Mouse (Mus musculus) embryonic facial prominence, embryonic 11.5 days (tissue): Measurements from ENCODE around the gene Serpine1. TPM values are rescaled to one million over a fixed set of nuclear protein-coding genes. Genes with fewer than 3 reads are reported as not detected.

Experiments used
- ATAC-seq: fragments of 200-750 bp; cut with Nextera tagmentation; replicated peaks from 2 replicates; pipeline ENCODE4 v1.8.0; 2017; ENCODE audit warnings: low read depth; ENCODE audit not compliant: insufficient number of reproducible peaks, low FRiP score, low TSS enrichment
- DNase-seq: peaks from one replicate; pipeline ENCODE4 v3.0.0-alpha.2; 2015; ENCODE audit warnings: low spot score
- H3K27ac ChIP-seq: fragments of 300-500 bp; sonication (generic); replicated peaks from 2 replicates; pipeline ENCODE4 v1.5.1; 2014; ENCODE audit warnings: mild to moderate bottlenecking, low read depth, low read length, control low read depth
- H3K27me3 ChIP-seq: fragments of 300-500 bp; sonication (generic); 2 replicates; pipeline ENCODE4 v1.6.1; 2014; ENCODE audit warnings: mild to moderate bottlenecking, low read length, moderate library complexity, mixed read lengths; ENCODE audit not compliant: control insufficient read depth, insufficient read depth
- H3K36me3 ChIP-seq: fragments of 300-500 bp; sonication (generic); replicated peaks from 2 replicates; pipeline ENCODE4 v1.6.1; 2014; ENCODE audit warnings: low read depth, mild to moderate bottlenecking, low read length, moderate library complexity, mixed read lengths; ENCODE audit not compliant: control insufficient read depth, insufficient read depth
- H3K4me1 ChIP-seq: fragments of 300-500 bp; sonication (generic); 2 replicates; pipeline ENCODE4 v1.6.1; 2014; ENCODE audit warnings: low read length, mixed read lengths; ENCODE audit not compliant: control insufficient read depth, insufficient read depth
- H3K4me2 ChIP-seq: fragments of 300-500 bp; sonication (generic); 2 replicates; pipeline ENCODE4 v1.6.1; 2014; ENCODE audit warnings: low read depth, mild to moderate bottlenecking, control low read depth, low read length, moderate library complexity
- H3K4me3 ChIP-seq: fragments of 300-500 bp; sonication (generic); 2 replicates; pipeline ENCODE4 v1.5.1; 2014; ENCODE audit warnings: low read depth, low read length, control low read depth
- H3K9ac ChIP-seq: fragments of 300-500 bp; sonication (generic); replicated peaks from 2 replicates; pipeline ENCODE4 v1.6.1; 2014; ENCODE audit warnings: mild to moderate bottlenecking, control low read depth, low read length
- H3K9me3 ChIP-seq: fragments of 300-500 bp; sonication (generic); replicated peaks from 2 replicates; pipeline ENCODE4 v1.6.1; 2016; ENCODE audit warnings: mild to moderate bottlenecking, low read length, inconsistent platforms, mixed read lengths; ENCODE audit not compliant: control insufficient read depth
- WGBS: fragments of 180-500 bp; shearing (Covaris S2); extraction: QIAGEN DNeasy Blood & Tissue Kit; methylation state at CpG from one replicate; pipeline ENCODE4 v1.1.7; 2014; 5-methylcytosine and 5-hydroxymethylcytosine counted together
- polyA plus RNA-seq: library from polyadenylated mRNA; unstranded; fragments of >200 nt; fragmentation: Nextera tagmentation; extraction: Ambion mirVana; gene quantifications from 2 replicates; pipeline ENCODE4 v1.2.1, GENCODE M21; 2014

The Serpine1 gene
- polyA plus RNA-seq, 1 experiment from 2014 or later, result 0.17 TPM

DNA sequence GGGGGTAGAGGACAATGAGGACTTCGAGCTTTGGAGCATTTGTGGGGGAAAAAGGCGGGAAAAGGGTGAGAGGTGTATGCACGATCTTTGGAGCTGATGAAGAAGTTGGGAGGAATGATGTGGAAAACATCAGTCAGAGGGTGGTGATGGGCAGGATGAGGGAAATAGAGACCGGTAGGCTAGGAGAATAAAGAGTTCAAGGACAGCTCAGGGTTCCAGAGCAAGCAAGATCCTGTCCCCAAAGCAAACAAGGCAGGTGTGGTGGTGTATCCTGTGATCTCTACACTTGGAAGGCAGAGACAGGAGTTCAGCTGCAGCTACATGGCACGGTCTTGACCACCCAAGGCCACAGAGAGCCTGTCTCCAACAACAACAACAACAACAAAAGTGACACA, 25.7 kb downstream of the Serpine1 start:
- ATAC-seq (peak; percentile 22; the same call in 1 of the 2 replicates), DNase-seq (no peak)
- H3K9ac ChIP-seq, result no peak overlapping the region
- H3K36me3 ChIP-seq, result no peaks in the 10 kb centered on the region
- no peak overlapping the region for H3K27ac ChIP-seq
- WGBS, result 26% methylated on average over 5 of the region's 5 CpGs
- H3K9me3 ChIP-seq, result no peaks in the 10 kb centered on the region
- H3K4me2 ChIP-seq, result 0 out of 2 replicates have a peak overlapping the region, but pooled peaks have one; percentile 19
- no peaks in the 10 kb centered on the region for H3K4me1 ChIP-seq
- peak overlapping the region; percentile 71; the same call in 1 of the 2 replicates for H3K4me3 ChIP-seq
- H3K27me3 ChIP-seq, result no peaks in the 10 kb centered on the region

DNA sequence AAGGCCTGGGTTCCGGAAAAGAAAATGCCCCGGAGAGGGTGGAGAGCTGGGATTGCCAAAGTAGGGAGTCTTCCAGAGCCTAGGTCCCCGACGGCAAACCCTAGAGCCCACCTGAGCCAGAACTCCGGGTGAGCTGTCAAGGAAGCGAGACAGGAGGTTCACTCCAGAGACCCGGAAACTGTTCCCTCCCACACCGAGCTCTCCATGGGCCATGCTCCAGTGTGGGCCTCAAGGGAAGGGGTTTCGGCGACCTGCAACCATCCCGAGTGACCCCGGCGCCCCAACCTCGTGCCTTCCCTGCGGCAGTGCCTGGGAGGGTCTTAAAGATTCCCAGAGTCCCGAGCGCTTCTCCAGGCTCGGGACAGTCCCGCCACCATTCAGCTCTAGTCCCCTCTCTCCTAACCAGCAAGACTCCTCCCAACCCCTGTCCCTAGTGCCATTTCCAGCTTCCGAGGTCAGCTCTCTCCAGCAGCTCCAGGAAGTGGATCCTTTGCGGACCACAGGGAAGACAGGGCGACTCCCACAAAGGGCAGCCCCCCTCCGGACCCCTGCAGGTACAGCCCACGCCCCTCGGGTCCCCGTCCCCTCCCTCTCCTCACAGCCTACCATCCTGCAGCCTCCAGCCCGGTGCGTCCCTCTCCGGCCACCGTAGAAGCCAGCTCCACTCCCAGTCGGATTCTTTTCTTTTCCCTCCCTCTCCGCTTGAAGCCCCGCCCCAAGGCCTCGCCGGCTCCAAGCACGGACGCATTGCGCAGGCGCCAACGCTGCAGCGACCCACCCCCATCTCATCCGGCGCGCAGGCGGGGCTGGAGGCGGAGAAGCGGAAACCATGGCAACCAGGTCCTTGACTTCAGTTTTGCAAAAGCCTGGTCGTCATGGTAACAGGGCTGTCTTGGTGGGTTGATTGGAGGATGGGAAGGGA, 26.4 kb downstream of the Serpine1 start, which contains the start of gene Ap1s1:
Gene Ap1s1, minus strand, starts transcription at position 734 of the 922 bp plus-strand sequence.
- WGBS, result 1% methylated on average over 48 of the region's 48 CpGs

DNA sequence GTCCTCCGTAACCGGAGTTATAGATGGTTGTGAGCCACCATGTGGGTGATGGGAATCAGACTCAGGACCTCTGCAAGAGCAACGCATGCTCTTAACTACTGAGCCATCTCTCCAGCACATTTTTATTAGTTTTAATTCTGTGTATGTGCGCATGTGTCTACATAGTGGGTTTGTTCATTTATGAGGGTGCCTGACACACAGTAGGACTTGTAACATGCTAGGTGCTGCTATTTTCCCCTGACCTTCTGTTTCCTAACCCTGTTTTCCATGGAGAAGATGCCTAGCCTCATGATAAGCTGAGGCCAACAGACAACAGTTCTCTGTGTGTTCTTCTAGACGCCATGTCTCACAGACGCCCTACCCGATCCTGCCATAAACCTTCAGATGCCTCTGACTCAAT, 28.1 kb downstream of the Serpine1 start:
- Histone ChIP-seq H3K4me2 (no peak overlapping the region), H3K27me3 (no peaks in the 10 kb centered on the region), H3K36me3 (no peaks in the 10 kb centered on the region), H3K9ac (no peak overlapping the region), H3K4me1 (no peaks in the 10 kb centered on the region), H3K9me3 (no peaks in the 10 kb centered on the region), H3K4me3 (no peak overlapping the region), H3K27ac (no peak overlapping the region)
- DNase-seq (no peak), ATAC-seq (no peak)
- 90% methylated on average over 7 of the region's 7 CpGs for WGBS

More for the DNA sequence above, 26.4 kb downstream of the Serpine1 start, which contains the start of gene Ap1s1:
- ATAC-seq (peak; percentile 90), DNase-seq (peak; percentile 100)
- H3K9me3 ChIP-seq, result no peaks in the 10 kb centered on the region
- H3K27ac ChIP-seq, result 0 out of 2 replicates have a peak within 1 kb of the TSS, but pooled peaks have one; percentile 16
- peak within 1 kb of the TSS; percentile 82 for H3K4me2 ChIP-seq
- H3K9ac ChIP-seq, result peak within 1 kb of the TSS; percentile 80
- no peaks in the 10 kb centered on the region for H3K27me3 ChIP-seq
- H3K4me1 ChIP-seq, result no peaks in the 10 kb centered on the region
- H3K4me3 ChIP-seq, result peak within 1 kb of the TSS; percentile 71
- no peaks in the 10 kb centered on the region for H3K36me3 ChIP-seq

DNA sequence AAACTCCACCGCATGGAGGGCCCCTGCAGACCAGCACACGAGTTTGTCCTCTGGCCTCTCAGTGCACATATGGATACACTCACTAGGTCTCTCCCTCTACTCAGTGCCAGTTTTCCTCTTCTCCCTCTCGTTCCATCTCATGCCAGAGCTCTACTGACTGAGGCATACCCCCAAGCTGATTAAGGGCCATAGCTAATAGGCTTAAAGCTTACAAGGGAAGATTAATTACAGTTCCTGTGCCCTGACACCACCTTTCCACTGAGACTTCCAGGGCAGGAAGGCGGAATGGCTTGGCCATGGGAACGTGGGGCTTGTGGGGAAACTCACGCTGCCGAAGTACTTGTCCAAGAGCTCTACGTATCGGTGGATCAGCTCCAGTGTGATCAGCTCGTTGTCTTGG, 30.6 kb downstream of the Serpine1 start:
- WGBS, result 85% methylated on average over 10 of the region's 10 CpGs
- DNase-seq (no peak), ATAC-seq (no peak)
- Histone ChIP-seq H3K4me1 (no peaks in the 10 kb centered on the region), H3K4me3 (no peak overlapping the region), H3K4me2 (no peak overlapping the region), H3K27ac (no peak overlapping the region), H3K9ac (no peak overlapping the region), H3K27me3 (no peaks in the 10 kb centered on the region), H3K36me3 (no peaks in the 10 kb centered on the region; the same call in none of the 2 replicates), H3K9me3 (no peaks in the 10 kb centered on the region)

DNA sequence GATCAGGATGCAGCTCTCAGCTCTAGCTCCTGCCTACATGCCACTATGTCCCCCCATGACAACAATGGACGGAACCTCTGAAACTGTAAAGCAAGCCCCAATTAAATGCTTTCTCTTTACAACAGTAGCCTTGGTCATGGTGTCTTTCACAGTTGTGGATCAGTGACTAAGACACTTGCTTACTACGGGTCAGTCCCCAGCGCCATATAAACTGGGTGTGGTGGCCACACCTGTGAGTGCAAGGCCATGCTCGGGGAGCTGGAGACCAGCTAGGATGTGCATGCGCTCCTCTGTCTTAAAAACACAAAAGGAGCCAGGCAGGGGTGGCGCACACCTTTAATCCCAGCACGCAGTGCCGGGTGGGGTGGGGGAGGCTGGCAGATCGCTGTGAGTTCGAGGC, 32.6 kb downstream of the Serpine1 start:
- Histone ChIP-seq H3K27me3 (no peaks in the 10 kb centered on the region), H3K4me3 (no peak overlapping the region), H3K9me3 (no peaks in the 10 kb centered on the region), H3K4me1 (no peaks in the 10 kb centered on the region), H3K27ac (no peak overlapping the region), H3K4me2 (no peak overlapping the region), H3K9ac (no peak overlapping the region), H3K36me3 (no peaks in the 10 kb centered on the region; the same call in none of the 2 replicates)
- ATAC-seq (no peak), DNase-seq (no peak)
- WGBS, result 93% methylated on average over 10 of the region's 10 CpGs

DNA sequence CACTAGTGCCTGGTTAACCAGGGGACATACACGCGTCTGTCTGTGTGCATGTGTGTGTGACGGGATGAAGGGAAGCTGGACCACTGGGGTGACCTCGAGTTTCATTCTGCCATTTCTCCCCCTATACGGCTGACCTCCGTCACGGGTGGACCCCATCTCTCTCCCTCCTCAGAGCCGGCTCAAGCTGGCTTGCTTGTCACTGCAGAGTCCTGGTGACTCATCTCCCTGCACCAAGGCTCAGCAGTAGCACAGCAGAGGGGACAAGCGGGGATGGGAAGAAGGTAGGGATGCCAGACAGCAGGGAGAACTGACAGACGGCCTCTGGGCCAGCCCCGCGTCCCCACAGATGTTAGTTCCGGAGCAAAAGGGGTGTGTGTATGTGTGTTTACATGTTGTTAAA, 35.9 kb downstream of the Serpine1 start:
- H3K27me3 ChIP-seq, result peaks cover 12% of the 10 kb centered on the region
- no peak overlapping the region for H3K4me2 ChIP-seq

DNA sequence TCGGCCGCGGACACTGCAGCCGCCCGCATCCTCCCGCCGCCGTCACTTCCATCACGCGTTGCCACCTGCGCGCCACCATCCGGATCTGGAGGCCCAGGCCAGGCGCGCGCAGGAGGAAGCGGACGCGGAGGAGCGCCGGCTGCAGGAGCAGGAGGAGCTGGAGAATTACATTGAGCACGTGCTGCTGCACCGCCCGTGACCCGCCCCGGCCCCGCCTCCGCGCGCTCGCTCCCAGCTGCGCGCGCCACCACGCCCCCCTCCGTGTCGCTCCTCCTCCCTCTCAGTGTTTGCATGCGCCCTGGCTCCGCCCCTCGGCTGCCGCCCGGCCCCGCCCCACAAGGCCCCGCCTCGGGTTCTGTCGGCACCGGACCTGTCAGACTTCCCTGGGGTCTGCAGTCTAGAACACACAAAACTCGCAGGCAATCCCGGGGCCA, 39.4 kb downstream of the Serpine1 start:
- 0% methylated on average over 46 of the region's 49 CpGs for WGBS
- no peak overlapping the region; the same call in 1 of the 2 replicates for H3K9ac ChIP-seq
- peaks cover 11% of the 10 kb centered on the region; the same call in 1 of the 2 replicates for H3K4me1 ChIP-seq
- H3K27ac ChIP-seq, result no peak overlapping the region
- DNase-seq (peak; percentile 90), ATAC-seq (peak; percentile 40; the same call in 1 of the 2 replicates)
- no peaks in the 10 kb centered on the region; the same call in 1 of the 2 replicates for H3K36me3 ChIP-seq
- H3K4me2 ChIP-seq, result peak overlapping the region; percentile 97
- H3K27me3 ChIP-seq, result peaks cover 41% of the 10 kb centered on the region
- H3K9me3 ChIP-seq, result no peaks in the 10 kb centered on the region
- peak overlapping the region; percentile 36 for H3K4me3 ChIP-seq

More for the DNA sequence above, 35.9 kb downstream of the Serpine1 start:
- Histone ChIP-seq H3K9ac (no peak overlapping the region), H3K9me3 (no peaks in the 10 kb centered on the region), H3K27ac (no peak overlapping the region), H3K4me1 (peaks cover 9% of the 10 kb centered on the region; the same call in 1 of the 2 replicates), H3K4me3 (no peak overlapping the region), H3K36me3 (no peaks in the 10 kb centered on the region; the same call in none of the 2 replicates)
- ATAC-seq, result no peak
- 91% methylated on average over 13 of the region's 13 CpGs for WGBS
- no peak for DNase-seq

DNA sequence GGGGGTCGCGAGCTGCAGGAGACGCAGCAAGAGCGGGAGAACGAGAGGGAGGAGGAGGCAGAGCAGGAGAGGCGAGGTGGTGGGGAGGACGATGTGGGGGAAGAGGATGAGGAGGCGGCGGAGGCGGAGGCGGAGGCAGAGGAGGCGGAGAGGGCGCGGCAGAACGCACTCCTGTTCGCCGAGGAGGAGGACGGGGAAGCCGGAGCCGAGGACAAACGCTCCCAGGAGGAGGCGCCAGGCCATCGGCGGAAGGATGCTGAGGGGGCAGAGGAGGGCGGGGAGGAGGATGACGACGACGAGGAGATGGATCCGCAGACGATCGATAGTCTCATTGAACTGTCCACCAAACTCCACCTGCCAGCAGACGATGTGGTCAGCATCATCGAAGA, 40.0 kb downstream of the Serpine1 start:
- Histone ChIP-seq H3K4me2 (peak overlapping the region; percentile 97), H3K36me3 (no peaks in the 10 kb centered on the region; the same call in 1 of the 2 replicates), H3K4me3 (peak overlapping the region; percentile 36), H3K27ac (no peak overlapping the region), H3K27me3 (peaks cover 43% of the 10 kb centered on the region), H3K4me1 (peaks cover 11% of the 10 kb centered on the region; the same call in 1 of the 2 replicates), H3K9me3 (no peaks in the 10 kb centered on the region), H3K9ac (no peak overlapping the region)
- under 1% methylated on average over 32 of the region's 33 CpGs for WGBS
- no peak for ATAC-seq
- DNase-seq, result peak; percentile 15
